Mouse (Mus musculus) cerebellum, adult 2 months (tissue): ENCODE data around the gene Gm10392.

ENCODE experiments used
- CTCF ChIP-seq: fragments of 200-500 bp; IDR thresholded peaks from 2 replicates; pipeline ENCODE4 v1.5.1; 2011; ENCODE audit warnings: low read depth, mild to moderate bottlenecking, control low read depth, low read length, moderate library complexity, borderline replicate concordance; ENCODE audit not compliant: insufficient read depth
- POLR2A ChIP-seq: fragments of 200-500 bp; IDR thresholded peaks from 2 replicates; pipeline ENCODE4 v1.6.1; 2011; ENCODE audit warnings: low read length, control low read depth, borderline replicate concordance; ENCODE audit not compliant: insufficient read depth

- TF ChIP-seq CTCF (no peak), POLR2A (no peak)
Observed at GRCm38 (mm10) chr11:77492311-77492871, 26.6 kb downstream of the Gm10392 start.
